Mouse (Mus musculus) kidney, adult 9 months (tissue): ENCODE data around the gene G6pdx.

Source experiments
- DNase-seq: peaks from one replicate; pipeline ENCODE4 v3.0.0; 2022

G6pdx gene

GRCm38 (mm10) chrX:74428826-74429276 is at the start of gene G6pdx:
TSS of gene G6pdx (minus strand) at chrX:74429194.
- peak; percentile 92 for DNase-seq

GRCm38 (mm10) chrX:74452773-74453172 is 23.8 kb upstream of the G6pdx start:
- DNase-seq: peak; percentile 22

GRCm38 (mm10) chrX:74451157-74451912 is 22.3 kb upstream of the G6pdx start:
- DNase-seq: no peak

GRCm38 (mm10) chrX:74429290-74429821 is 362 bp upstream of the G6pdx start:
- DNase-seq: peak; percentile 83

GRCm38 (mm10) chrX:74428146-74428825 is 708 bp downstream of the G6pdx start:
- DNase-seq: no peak

GRCm38 (mm10) chrX:74427116-74427515 is 1.9 kb downstream of the G6pdx start:
- no peak for DNase-seq

- DNase-seq: no peak
These were observed 2.7 kb downstream of the G6pdx start for GRCm38 (mm10) chrX:74426256-74426655.

GRCm38 (mm10) chrX:74425195-74425594 is 3.8 kb downstream of the G6pdx start:
- DNase-seq: peak; percentile 46

GRCm38 (mm10) chrX:74424443-74424842 is 4.6 kb downstream of the G6pdx start:
- DNase-seq: no peak

GRCm38 (mm10) chrX:74413377-74413776 is 15.6 kb downstream of the G6pdx start:
- DNase-seq: peak; percentile 80

- no peak for DNase-seq
These were observed 20.7 kb downstream of the G6pdx start for GRCm38 (mm10) chrX:74408340-74408739.

GRCm38 (mm10) chrX:74400136-74400535 is 28.9 kb downstream of the G6pdx start:
- no peak for DNase-seq

- DNase-seq: peak; percentile 84
These were observed 36.2 kb downstream of the G6pdx start, which contains the start of the genes Fam3a and Ikbkg for GRCm38 (mm10) chrX:74392535-74393443. TSS of gene Fam3a (minus strand) at chrX:74393272. TSS of gene Ikbkg (plus strand) at chrX:74393290.

- DNase-seq: no peak
These were observed 40.8 kb downstream of the G6pdx start for GRCm38 (mm10) chrX:74388153-74388552.

- no peak for DNase-seq
These were observed 44.5 kb downstream of the G6pdx start for GRCm38 (mm10) chrX:74384451-74384850.

GRCm38 (mm10) chrX:74372888-74373549 is 56.0 kb downstream of the G6pdx start, which contains the start of the genes Ubl4a and Slc10a3:
TSS of gene Ubl4a (minus strand) at chrX:74373218.
TSS of gene Slc10a3 (minus strand) at chrX:74373349.
- DNase-seq: peak; percentile 92

GRCm38 (mm10) chrX:74368209-74368909 is 60.6 kb downstream of the G6pdx start:
- DNase-seq: peak; percentile 84

GRCm38 (mm10) chrX:74367512-74367911 is 61.5 kb downstream of the G6pdx start:
- no peak for DNase-seq
